Mouse (Mus musculus): Measurements from ENCODE around the gene Slc6a5.

DNA sequence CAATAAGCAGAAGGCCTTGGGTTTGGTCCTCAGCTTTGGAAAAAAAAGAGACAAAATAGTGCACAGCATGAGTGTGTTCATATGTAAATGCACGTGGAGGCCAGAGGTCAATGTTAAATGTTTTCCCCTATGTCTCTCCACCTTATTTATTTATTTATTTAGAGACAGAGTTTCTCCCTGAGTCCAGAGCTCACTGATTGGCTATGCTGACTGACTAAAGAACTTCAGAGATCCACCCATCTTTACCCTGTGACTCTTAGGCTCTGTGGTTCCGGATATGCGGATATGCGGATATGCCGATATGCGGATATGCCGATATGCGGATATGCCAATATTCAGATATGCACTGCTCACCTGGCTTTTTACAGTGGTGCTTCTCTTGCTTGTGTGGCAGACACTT is 76.0 kb downstream of the Slc6a5 start:
- TF ChIP-seq CTCF (IDR thresholded peaks at IDR 0.05; ENCODE audit: low read depth) (no peak), EP300 (IDR thresholded peaks at IDR 0.05; ENCODE audit: low read depth) (no peak)

Data from liver, embryonic 14.5 days (tissue).